Mouse (Mus musculus) retina, postnatal 1 day (tissue): ENCODE data around the gene Stx3.

Source experiments
- DNase-seq: peaks from one replicate; pipeline ENCODE4 v3.0.0-alpha.2; 2012

Stx3 gene

GRCm38 (mm10) chr19:11807251-11807650 is 12.0 kb downstream of the Stx3 start:
- DNase-seq, result no peak

- DNase-seq, result no peak
These were observed 14.8 kb downstream of the Stx3 start for GRCm38 (mm10) chr19:11804423-11804822.

DNA sequence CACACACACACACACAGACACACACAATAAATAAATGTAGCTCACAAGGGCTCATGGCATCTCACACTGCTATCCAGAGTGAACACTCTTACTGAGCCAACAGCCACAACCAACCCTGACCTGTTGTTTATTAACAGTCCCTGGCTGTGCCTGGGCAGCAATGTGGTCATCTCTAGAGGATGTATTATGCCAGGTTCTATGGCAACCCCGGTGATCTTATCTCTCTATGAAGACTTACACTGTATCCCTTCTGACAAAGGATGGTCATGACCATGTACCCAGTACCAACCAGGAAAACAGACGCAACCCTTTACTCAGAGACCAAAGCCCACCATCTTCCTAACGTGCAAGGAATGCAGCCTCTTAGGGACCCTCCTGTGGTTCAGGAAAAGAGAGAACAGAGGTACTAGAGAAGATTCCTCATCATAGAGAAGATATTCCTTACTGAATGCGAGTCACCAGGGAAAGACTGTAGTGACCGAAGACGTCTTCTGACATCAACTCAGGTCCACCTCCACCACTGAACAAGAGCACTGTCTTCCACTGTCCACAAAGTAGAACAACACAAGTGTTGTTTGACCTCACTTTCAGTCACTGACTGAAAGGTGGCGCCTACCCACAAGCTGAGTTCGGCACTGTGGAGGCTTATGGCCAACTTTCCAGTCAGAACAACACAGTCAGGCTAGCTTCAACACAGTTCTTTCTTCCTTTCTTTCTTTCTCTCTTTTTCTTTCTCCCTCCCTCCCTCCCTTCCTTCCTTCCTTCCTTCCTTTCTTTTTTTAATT is 18.5 kb downstream of the Stx3 start:
- peak; percentile 50 for DNase-seq

GRCm38 (mm10) chr19:11794447-11794846 is 24.8 kb downstream of the Stx3 start:
- no peak for DNase-seq

DNA sequence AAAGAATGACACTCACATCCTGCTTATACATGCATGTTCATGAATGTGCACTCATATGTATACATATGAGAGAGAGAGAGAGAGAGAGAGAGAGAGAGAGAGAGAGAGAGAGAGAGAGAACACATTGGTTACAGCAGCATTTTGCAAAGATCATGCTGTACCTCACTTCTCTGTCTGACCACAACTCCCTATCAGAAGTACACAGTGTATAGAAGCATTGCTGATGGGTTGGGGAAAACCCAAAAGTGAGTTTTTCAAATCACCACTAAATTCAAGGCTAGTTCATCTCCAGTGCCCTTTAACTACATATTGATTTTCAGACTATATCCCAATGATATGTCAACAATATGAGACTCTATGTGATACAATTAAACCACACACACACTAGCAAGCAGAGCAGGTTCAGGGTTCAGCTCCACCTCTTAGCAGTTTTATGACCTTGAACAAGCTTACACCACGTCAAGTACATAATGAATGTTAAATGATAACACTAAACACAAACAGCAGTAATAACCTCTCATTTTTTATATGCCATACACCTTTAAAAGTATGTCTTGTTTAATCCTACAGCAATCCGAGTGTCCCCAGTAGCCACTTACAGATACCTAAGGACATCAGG is 25.4 kb downstream of the Stx3 start:
- DNase-seq, result no peak

DNA sequence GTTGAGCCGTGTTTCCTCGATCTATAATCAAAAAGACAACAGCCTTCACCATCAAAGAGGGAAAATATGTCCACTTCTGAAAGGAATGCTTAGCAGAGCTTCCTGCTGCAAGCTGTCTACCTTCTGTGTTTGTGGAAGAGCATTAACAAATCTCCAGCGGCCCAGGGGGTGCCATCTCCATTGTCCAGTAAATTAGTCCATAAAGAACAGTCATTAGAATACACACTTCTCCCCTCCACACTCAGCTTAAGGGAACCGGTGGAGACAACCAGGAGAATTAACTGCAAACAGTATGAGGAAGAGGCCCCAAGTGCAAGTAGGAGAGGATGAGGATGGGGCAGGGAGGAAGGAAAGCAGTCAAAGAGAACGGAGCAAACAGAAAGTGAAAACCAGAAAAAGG is 27.4 kb downstream of the Stx3 start:
- no peak for DNase-seq

GRCm38 (mm10) chr19:11788876-11789275 is 30.3 kb downstream of the Stx3 start:
- DNase-seq, result no peak

GRCm38 (mm10) chr19:11787826-11788225 is 31.4 kb downstream of the Stx3 start:
- no peak for DNase-seq

DNA sequence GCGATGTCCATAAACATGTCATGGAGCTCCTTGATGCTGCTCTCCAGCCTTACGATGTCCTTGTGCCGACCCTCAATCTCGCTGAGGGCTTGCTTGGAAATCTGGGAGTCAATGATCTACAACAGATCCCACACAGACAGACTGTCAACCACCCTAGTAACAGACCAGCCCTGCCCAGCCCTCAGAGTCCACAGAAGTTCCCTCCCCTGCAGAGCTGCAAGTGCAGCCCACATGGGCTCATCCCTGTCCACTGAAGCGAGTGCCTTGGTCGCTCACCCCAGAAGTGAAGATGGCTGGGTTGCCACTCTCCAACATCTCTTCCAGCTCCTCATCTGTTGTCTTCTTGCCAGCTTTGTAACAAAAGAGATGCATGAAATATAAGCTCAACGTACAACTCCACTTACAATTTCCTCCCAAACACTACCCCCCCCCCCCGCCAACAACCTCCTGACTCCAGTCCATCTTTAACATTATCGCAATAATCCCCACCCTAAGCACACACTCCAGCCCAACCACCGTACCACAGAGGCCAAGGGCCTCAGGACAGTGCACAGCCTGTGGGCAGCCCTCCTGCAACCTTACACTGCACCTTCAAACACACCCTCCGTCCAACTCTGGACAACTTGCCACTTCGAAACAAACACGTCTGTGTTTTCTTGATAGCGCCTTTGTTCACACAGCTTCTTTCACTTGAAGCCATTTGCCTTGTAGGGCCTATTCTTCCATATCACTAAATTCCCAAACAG is 33.6 kb downstream of the Stx3 start:
- no peak for DNase-seq

DNA sequence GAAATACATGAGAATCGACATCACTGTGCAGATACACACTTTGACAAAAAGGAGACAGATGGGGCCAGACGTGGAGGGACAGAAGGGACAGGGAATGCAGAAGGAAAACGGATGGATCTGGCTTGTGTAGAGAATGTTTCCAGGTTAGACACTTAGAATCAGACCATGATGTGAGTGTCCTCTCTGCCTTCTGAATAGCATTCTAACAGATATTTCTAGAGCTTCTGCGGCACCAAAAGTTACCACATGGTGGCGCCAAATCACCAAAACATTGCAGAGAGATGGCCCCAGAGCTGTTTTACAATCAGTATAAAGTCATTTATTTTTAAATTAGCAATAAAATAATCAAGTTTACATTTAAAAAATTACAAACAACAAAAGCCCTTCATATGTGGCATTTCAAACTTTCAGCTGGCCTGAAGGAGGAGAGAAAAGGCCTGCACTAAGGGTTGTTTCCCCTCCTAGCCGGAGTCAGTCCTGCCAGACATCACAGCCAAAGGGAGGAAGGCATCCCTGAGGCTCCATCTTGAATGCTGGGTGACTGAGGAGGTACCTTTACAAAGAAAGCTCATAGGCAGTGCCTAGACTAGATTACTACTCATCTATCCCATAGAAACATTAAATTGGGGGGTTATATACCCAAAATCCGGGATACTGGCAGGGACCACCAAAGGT is 41.9 kb downstream of the Stx3 start:
- DNase-seq, result peak; percentile 70

DNA sequence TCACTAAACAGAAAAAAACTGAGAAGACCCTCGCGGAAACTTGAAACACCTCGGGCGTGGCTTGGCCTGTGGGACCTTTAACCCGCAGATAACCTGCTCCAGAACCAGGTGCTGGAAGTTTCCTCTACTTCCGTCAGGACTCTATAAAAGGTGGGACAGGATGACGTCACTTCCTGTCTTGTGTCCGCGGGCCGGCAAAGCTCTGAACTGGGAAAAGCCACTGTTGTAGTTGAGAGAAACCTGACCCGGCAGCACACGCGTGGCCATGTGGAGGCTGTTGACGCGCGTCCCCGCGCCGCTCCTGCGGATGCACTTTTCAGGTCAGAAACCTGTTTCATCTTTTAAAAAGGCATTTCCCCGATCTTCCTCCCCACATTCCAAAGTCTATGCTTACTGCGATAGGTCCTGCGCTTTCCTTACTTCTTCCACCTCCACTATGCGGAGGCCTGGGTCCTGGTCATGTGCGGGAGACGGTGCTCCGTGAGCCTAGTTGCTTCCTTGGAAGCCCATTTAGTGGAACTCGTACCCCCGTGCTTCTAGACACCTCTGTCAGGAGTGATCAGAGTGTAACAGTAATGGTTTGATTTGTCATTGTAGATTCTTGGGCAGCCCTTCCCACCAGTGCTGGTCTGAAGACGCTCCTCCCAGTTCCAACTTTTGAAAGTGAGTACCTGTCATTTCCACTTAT is 48.9 kb downstream of the Stx3 start, which contains the start of gene Mrpl16:
Gene Mrpl16, plus strand, starts transcription at position 187 of the 688 bp plus-strand sequence.
- peak; percentile 96 for DNase-seq

DNA sequence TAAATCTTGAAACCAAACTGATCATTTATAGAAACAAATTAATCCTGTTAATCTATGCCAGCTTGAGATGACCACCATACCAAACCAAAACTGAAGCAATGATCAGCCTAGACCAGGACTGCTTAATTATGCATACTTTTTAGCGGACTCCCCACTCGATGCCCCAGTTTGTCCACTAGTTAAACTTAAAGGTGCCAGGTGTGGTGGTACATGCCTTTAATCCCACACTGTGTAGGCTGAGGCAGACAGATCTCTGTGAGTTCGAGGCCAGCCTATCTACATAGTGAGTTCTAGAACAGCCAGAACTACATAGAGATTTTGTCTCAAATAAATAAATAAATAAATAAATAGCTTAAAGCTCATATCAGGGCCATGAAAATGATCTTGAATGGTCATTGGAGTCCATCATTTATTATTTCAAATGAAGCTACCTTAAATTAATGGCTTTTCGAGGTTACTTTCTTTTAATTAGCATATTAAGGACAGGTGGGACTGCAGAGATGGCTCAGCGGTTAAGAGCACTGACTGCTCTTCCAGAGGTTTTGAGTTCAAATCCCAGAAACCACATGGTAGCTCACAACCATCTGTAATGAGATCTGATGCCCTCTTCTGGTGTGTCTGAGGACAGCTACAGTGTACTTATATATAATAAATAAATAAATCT is 49.8 kb downstream of the Stx3 start:
- no peak for DNase-seq

GRCm38 (mm10) chr19:11768163-11768562 is 51.0 kb downstream of the Stx3 start:
- DNase-seq, result peak; percentile 61

DNA sequence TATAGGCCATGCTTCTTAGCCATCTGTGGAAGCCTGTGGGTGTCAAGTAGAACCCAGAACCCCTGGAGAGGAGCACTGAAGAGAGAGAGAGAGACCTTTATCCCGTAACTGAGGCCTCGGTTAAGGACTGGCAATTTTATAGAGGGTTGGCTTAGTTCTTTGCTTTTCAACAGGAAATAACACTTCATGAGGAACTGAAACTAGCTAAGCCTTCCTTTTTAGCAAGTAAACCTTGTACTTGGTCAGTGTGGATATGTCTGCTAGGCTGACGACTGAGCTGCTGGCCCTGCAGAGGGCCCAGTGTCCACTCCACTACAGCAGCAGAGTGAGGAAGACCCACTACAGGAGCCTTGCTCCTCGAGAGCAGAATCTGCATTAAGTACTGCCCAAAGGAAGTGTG is 52.8 kb downstream of the Stx3 start:
- no peak for DNase-seq

DNA sequence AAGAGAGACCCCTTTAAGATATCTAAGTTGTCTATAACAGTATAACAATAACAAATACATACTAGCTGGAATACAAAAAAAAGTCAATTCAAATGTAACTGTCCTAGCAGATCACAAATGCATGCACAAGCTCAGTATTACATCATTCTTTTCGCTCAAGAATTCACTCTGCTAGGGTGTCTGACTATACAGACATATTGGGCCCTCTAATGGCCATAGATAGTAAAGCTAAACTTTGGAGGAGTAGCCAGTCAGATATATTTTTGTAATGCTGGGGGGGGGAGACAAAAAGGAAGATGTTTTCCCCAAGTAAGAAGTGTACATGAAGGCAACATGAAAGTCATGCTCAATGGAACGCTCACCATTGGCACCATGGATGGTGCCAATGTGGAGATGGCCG is 54.1 kb downstream of the Stx3 start:
- no peak for DNase-seq

DNA sequence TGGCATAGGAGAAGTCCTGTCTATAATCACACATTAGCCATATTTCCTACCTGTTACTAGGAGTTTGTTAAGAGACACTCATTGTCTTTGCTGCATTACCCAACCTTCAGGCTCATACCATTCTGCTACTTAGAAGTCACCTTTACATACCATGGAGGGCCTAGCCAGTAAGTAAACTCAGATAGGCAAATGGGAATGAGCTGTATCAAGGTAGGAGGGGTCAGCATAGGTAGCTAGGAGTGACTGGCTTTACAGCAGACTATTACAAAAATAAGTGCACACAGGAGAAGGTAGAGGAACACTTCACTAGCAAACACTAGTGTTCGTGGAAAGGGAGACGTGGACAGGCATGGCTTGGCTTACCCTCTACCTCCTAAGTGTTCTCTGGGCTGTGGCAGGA is 71.9 kb downstream of the Stx3 start, which contains the start of gene Gif:
Gene Gif, plus strand, starts transcription at position 257 of the 400 bp plus-strand sequence.
- DNase-seq, result no peak

DNA sequence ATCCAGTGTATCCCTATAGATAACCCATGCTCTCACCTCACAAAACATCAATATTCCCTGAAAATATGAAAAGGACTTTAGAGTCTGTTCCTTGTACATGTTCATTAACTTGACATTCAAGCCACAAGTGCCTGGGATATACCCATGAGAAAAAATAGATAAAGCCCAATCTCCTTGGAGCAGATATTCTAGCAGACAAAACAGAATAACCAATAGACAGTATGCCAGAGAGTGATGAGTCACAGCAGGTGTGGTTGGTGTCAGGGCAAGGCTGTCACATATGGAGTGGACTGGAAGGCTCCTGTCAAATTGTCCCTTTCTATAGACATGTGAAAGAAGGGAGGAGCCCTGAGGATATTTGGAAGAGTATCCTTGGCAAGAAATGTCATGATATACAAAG is 73.5 kb downstream of the Stx3 start:
- no peak for DNase-seq

DNA sequence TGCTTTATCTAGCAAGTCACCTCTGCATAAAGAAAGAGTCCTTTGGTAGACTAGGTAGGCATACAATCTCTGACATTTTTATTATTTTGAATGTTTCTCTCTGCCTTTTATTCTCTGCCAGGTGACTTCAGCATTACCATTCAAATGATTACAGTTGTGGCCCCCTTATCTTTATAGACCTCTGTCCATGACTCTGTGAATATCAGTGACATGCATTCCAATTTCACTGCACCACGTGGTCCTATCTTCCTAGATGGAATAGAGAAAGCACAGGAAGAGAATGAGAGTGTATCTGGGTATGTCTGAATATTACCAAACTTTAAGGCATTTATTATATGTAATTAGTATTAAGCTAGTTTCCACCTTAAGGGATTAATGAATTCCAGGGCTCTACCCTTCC is 82.7 kb downstream of the Stx3 start:
- DNase-seq, result no peak

DNA sequence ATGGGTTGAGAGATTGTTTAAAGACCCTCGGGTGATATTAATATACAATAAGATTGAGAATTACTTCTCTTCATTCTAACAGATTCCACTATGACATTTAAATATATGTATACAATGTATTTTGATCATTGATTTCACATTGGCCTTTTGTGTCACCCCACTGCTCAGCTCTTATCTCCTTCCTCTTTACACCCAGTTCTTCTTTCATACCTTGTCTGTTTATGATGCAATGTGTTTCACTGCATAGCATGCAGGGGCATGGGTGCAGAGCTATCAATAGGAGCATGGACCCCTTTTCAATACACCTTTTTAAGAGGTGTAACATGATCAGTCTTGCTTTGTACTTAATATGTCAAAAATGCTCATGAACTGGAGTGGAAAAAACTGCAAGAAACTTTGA is 88.9 kb downstream of the Stx3 start:
- DNase-seq, result no peak

DNA sequence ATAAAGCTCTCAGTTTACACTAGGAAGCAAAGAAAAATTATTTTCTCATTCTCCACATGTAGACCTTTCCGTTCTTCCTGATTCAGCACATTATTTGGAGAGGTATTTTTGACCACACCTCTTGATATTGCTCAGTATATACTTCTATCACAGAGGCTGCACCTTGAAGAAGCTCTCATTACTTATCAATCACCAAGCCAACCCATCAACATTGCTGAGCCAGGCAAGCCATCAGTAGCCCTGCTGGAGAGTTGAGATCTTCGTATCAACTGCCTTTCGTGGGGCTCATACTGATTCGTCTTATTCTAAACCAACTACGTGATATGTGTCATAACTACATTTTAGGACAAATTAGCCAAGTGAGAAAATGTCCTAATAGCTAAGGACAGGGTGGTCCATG is 91.9 kb downstream of the Stx3 start:
- DNase-seq, result no peak

DNA sequence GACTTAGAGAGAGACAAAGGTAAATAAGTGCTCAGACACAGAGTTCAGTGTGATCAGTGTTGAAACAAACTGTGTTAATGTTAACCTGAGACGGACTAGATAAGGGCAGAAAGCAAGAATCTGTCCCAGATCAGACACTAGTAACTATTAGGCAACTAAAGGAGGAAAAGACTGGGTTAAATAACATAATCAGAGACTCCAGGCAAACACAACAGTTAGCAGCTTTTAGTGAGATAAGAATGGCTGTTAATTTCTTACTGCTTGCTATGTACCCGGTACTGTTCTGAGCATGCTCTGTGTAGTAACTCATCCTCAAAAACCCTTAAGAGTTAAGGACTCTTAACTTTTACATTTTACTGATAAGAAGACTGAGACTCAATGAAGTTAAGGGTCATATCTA is 93.3 kb downstream of the Stx3 start:
- DNase-seq, result no peak
